Mouse (Mus musculus) brain, embryonic 14.5 days (tissue): ENCODE measurements around the gene Wipi2. TPM values are rescaled to one million over a fixed set of nuclear protein-coding genes. Genes with fewer than 3 reads are reported as not detected.

ENCODE experiments used
- DNase-seq: peaks from one replicate; pipeline ENCODE4 v3.0.0-alpha.2; 2011; ENCODE audit warnings: low read depth
- CTCF ChIP-seq: fragments of 200-500 bp; IDR thresholded peaks from 2 replicates; pipeline ENCODE4 v1.5.1; 2012; ENCODE audit warnings: inconsistent platforms, mild to moderate bottlenecking, moderate library complexity, borderline replicate concordance; ENCODE audit not compliant: insufficient read depth, insufficient read length; ENCODE audit errors: extremely low read depth
- polyA plus RNA-seq: library from polyadenylated mRNA; depleted of rRNA; stranded (reverse); fragments of >200 nt; gene quantifications from 2 replicates; pipeline ENCODE4 v1.2.3, GENCODE M21; 2012; rRNA removed

The Wipi2 gene
- polyA plus RNA-seq, 1 experiment: 51.5 TPM

GRCm38 (mm10) chr5:142719897-142720296 is 92.4 kb downstream of the Wipi2 start:
- TF ChIP-seq CTCF: no peak
- no peak for DNase-seq

Other genes starting within 250 kb of the Wipi2 start
- gene Foxk1, start 226.2 kb upstream of the Wipi2 start, polyA plus RNA-seq: 12.5 and 22.1 TPM in 2 replicates
- 26.2 and 35.1 TPM in 2 replicates for gene Ap5z1, start 163.8 kb upstream of the Wipi2 start, polyA plus RNA-seq
- 0.34 and 0.49 TPM in 2 replicates for gene Papolb, start 97.6 kb upstream of the Wipi2 start, polyA plus RNA-seq
- 18.6 and 23.2 TPM in 2 replicates for gene Radil, start 76.6 kb upstream of the Wipi2 start, polyA plus RNA-seq
- gene Mmd2, start 18.9 kb upstream of the Wipi2 start, polyA plus RNA-seq: 25.5 and 29.0 TPM in 2 replicates
- gene Slc29a4, start 64.8 kb downstream of the Wipi2 start, polyA plus RNA-seq: 109 and 122 TPM in 2 replicates
- 66.0 and 101 TPM in 2 replicates for gene Tnrc18, start 190.0 kb downstream of the Wipi2 start, polyA plus RNA-seq